Mouse (Mus musculus): Measurements from ENCODE around the gene Focad. TPM values are rescaled to one million over a fixed set of nuclear protein-coding genes. Genes with fewer than 3 reads are reported as not detected.
A peak's percentile ranks its signal among the peaks of the same experiment; 100 is the strongest.

Focad gene
- total and polyA plus RNA-seq, 3 experiments = 9.5 to 15.3 (median 12.7) TPM

GRCm38 (mm10) chr4:88437917-88438316 is 343.5 kb downstream of the Focad start:
- DNase-seq = no peak
- no peaks in the 10 kb centered on the region for H3K79me2 ChIP-seq (replicated peaks; ENCODE audit: control insufficient read depth, insufficient read depth, low read length)
- no peak overlapping the region for H3K4me3 ChIP-seq
- 34% methylated on average over 2 of the region's 2 CpGs for WGBS
- no peaks in the 10 kb centered on the region for H3K27me3 ChIP-seq (ENCODE audit: control insufficient read depth, insufficient read depth, low read length)
- H3K36me3 ChIP-seq (ENCODE audit: control insufficient read depth, insufficient read depth, low read length) = no peaks in the 10 kb centered on the region; the same call in 1 of the 2 replicates
- intact Hi-C loops (cut with DNase I) = loop anchor here (2.0 kb wide), 2 partner anchors 59 to 77 kb away; no protein-coding TSS in a partner anchor
- H3K4me1 ChIP-seq (ENCODE audit: control insufficient read depth, insufficient read depth, low read length) = peaks cover 5% of the 10 kb centered on the region
- no peak for TF ChIP-seq POLR2A (IDR thresholded peaks at IDR 0.05; ENCODE audit: insufficient read depth, low read depth, low read length)
- no peak for TF ChIP-seq EP300 (IDR thresholded peaks at IDR 0.05; ENCODE audit: insufficient read depth, low read depth, low read length)
- TF ChIP-seq CTCF (IDR thresholded peaks at IDR 0.05) = no peak
- no peak overlapping the region for H3K9ac ChIP-seq (ENCODE audit: low read depth, low read length)
- H3K27ac ChIP-seq = peak overlapping the region; percentile 81

- peak within 1 kb of the TSS; percentile 81 for H3K27ac ChIP-seq
- peaks cover 5% of the 10 kb centered on the region for H3K4me1 ChIP-seq (ENCODE audit: control insufficient read depth, insufficient read depth, low read length)
- peak; percentile 71 to 82 for DNase-seq
- H3K79me2 ChIP-seq (replicated peaks; ENCODE audit: control insufficient read depth, insufficient read depth, low read length) = no peaks in the 10 kb centered on the region
- no peaks in the 10 kb centered on the region for H3K27me3 ChIP-seq (ENCODE audit: control insufficient read depth, insufficient read depth, low read length)
- peak within 1 kb of the TSS; percentile 76 for H3K9ac ChIP-seq (ENCODE audit: low read depth, low read length)
- H3K36me3 ChIP-seq (ENCODE audit: control insufficient read depth, insufficient read depth, low read length) = no peaks in the 10 kb centered on the region; the same call in 1 of the 2 replicates
- intact Hi-C loops (cut with DNase I) = loop anchor here (2.0 kb wide), 2 partner anchors 58 to 76 kb away; no protein-coding TSS in a partner anchor
- TF ChIP-seq EP300 (IDR thresholded peaks at IDR 0.05; ENCODE audit: insufficient read depth, low read depth, low read length) (no peak), POLR2A (IDR thresholded peaks at IDR 0.05; ENCODE audit: insufficient read depth, low read depth, low read length) (peak; percentile 56)
- 3% methylated on average over 14 of the region's 14 CpGs for whole genome bisulfite sequencing
- peak within 1 kb of the TSS; percentile 46 for H3K4me3 ChIP-seq
Observed at GRCm38 (mm10) chr4:88438326-88438989, 344.0 kb downstream of the Focad start, which contains the start of gene Hacd4. Gene Hacd4 (minus strand): TSS chr4:88438928.

GRCm38 (mm10) chr4:88438990-88439329 is 344.5 kb downstream of the Focad start:
- Histone ChIP-seq H3K4me3 (peak overlapping the region; percentile 46; the same call in 1 of the 2 replicates), H3K79me2 (replicated peaks; ENCODE audit: control insufficient read depth, insufficient read depth, low read length) (no peaks in the 10 kb centered on the region), H3K27me3 (ENCODE audit: control insufficient read depth, insufficient read depth, low read length) (no peaks in the 10 kb centered on the region), H3K36me3 (ENCODE audit: control insufficient read depth, insufficient read depth, low read length) (no peaks in the 10 kb centered on the region; the same call in 1 of the 2 replicates), H3K4me1 (ENCODE audit: control insufficient read depth, insufficient read depth, low read length) (peaks cover 5% of the 10 kb centered on the region), H3K9ac (ENCODE audit: low read depth, low read length) (no peak overlapping the region), H3K27ac (peak overlapping the region; percentile 81; the same call in 1 of the 2 replicates)
- intact Hi-C loops (cut with DNase I) = loop anchor here (2.0 kb wide), 2 partner anchors 58 to 76 kb away; no protein-coding TSS in a partner anchor
- TF ChIP-seq EP300 (IDR thresholded peaks at IDR 0.05; ENCODE audit: insufficient read depth, low read depth, low read length) = no peak
- no peak for TF ChIP-seq CTCF (IDR thresholded peaks at IDR 0.05)
- TF ChIP-seq POLR2A (IDR thresholded peaks at IDR 0.05; ENCODE audit: insufficient read depth, low read depth, low read length) = no peak
- 11% methylated on average over 4 of the region's 4 CpGs for WGBS
- DNase-seq = no peak

GRCm38 (mm10) chr4:88439669-88440123 is 345.3 kb downstream of the Focad start:
- peaks cover 5% of the 10 kb centered on the region for H3K4me1 ChIP-seq (ENCODE audit: control insufficient read depth, insufficient read depth, low read length)
- no peak overlapping the region for H3K4me3 ChIP-seq
- H3K27ac ChIP-seq = no peak overlapping the region
- intact Hi-C loops (cut with DNase I) = loop anchor here (2.0 to 5.0 kb wide), 3 partner anchors 38 to 75 kb away; no protein-coding TSS in a partner anchor
- no peak overlapping the region for H3K9ac ChIP-seq (ENCODE audit: low read depth, low read length)
- no peak for TF ChIP-seq CTCF (IDR thresholded peaks at IDR 0.05)
- TF ChIP-seq POLR2A (IDR thresholded peaks at IDR 0.05; ENCODE audit: insufficient read depth, low read depth, low read length) = no peak
- no peak for TF ChIP-seq EP300 (IDR thresholded peaks at IDR 0.05; ENCODE audit: insufficient read depth, low read depth, low read length)
- no peaks in the 10 kb centered on the region for H3K79me2 ChIP-seq (replicated peaks; ENCODE audit: control insufficient read depth, insufficient read depth, low read length)
- 77% methylated on average over 6 of the region's 6 CpGs for WGBS
- no peaks in the 10 kb centered on the region; the same call in 1 of the 2 replicates for H3K36me3 ChIP-seq (ENCODE audit: control insufficient read depth, insufficient read depth, low read length)
- peak; percentile 27 to 30 for DNase-seq
- H3K27me3 ChIP-seq (ENCODE audit: control insufficient read depth, insufficient read depth, low read length) = no peaks in the 10 kb centered on the region

- Histone ChIP-seq H3K27me3 (ENCODE audit: control insufficient read depth, insufficient read depth, low read length) (no peaks in the 10 kb centered on the region), H3K4me1 (ENCODE audit: control insufficient read depth, insufficient read depth, low read length) (peaks cover 5% of the 10 kb centered on the region), H3K27ac (no peak overlapping the region), H3K4me3 (no peak overlapping the region), H3K36me3 (ENCODE audit: control insufficient read depth, insufficient read depth, low read length) (no peaks in the 10 kb centered on the region; the same call in 1 of the 2 replicates), H3K79me2 (replicated peaks; ENCODE audit: control insufficient read depth, insufficient read depth, low read length) (no peaks in the 10 kb centered on the region), H3K9ac (ENCODE audit: low read depth, low read length) (no peak overlapping the region)
- WGBS = 82% methylated on average over 7 of the region's 7 CpGs
- no peak for TF ChIP-seq EP300 (IDR thresholded peaks at IDR 0.05; ENCODE audit: insufficient read depth, low read depth, low read length)
- TF ChIP-seq POLR2A (IDR thresholded peaks at IDR 0.05; ENCODE audit: insufficient read depth, low read depth, low read length) = no peak
- intact Hi-C loops (cut with DNase I) = loop anchor here (5.0 kb wide), 1 partner anchor 36 kb away; no protein-coding TSS in a partner anchor
- no peak for DNase-seq
Observed at GRCm38 (mm10) chr4:88440814-88441213, 346.4 kb downstream of the Focad start.

GRCm38 (mm10) chr4:88448976-88449375 is 354.5 kb downstream of the Focad start:
- Histone ChIP-seq H3K4me1 (ENCODE audit: control insufficient read depth, insufficient read depth, low read length) (no peaks in the 10 kb centered on the region), H3K79me2 (replicated peaks; ENCODE audit: control insufficient read depth, insufficient read depth, low read length) (no peaks in the 10 kb centered on the region), H3K27ac (no peak overlapping the region), H3K27me3 (ENCODE audit: control insufficient read depth, insufficient read depth, low read length) (no peaks in the 10 kb centered on the region), H3K4me3 (no peak overlapping the region), H3K9ac (ENCODE audit: low read depth, low read length) (no peak overlapping the region), H3K36me3 (ENCODE audit: control insufficient read depth, insufficient read depth, low read length) (no peaks in the 10 kb centered on the region)
- TF ChIP-seq CTCF (IDR thresholded peaks at IDR 0.05) (no peak), EP300 (IDR thresholded peaks at IDR 0.05; ENCODE audit: insufficient read depth, low read depth, low read length) (no peak), POLR2A (IDR thresholded peaks at IDR 0.05; ENCODE audit: insufficient read depth, low read depth, low read length) (no peak)
- intact Hi-C loops (cut with DNase I) = no loop called here
- no peak for DNase-seq
- WGBS = 60% methylated on average over 2 of the region's 2 CpGs
